Mouse (Mus musculus): ENCODE measurements around the gene Gprc5d. TPM values are rescaled to one million over a fixed set of nuclear protein-coding genes. Genes with fewer than 3 reads are reported as not detected.

Gprc5d gene
- polyA plus RNA-seq, 1 experiment from 2014 or later = 0.12 TPM

GRCm38 (mm10) chr6:135065236-135065957, 52.7 kb downstream of the Gprc5d start, which contains the start of gene Gprc5a:
Gprc5a (plus strand) TSS chr6:135065651.
- Histone ChIP-seq H3K9me3 (no peaks in the 10 kb centered on the region), H3K4me3 (replicated peaks) (peak within 1 kb of the TSS; percentile 44), H3K4me2 (replicated peaks) (peak within 1 kb of the TSS; percentile 73), H3K4me1 (replicated peaks) (peaks cover 21% of the 10 kb centered on the region), H3K36me3 (no peaks in the 10 kb centered on the region), H3K9ac (replicated peaks) (peak within 1 kb of the TSS; percentile 52; the same call in 1 of the 2 replicates), H3K27ac (no peak within 1 kb of the TSS), H3K27me3 (peaks cover 39% of the 10 kb centered on the region)
- WGBS = 1% methylated on average over 44 of the region's 44 CpGs
- peak; percentile 69; the same call in 1 of the 2 replicates for ATAC-seq

- Histone ChIP-seq H3K36me3 (no peaks in the 10 kb centered on the region), H3K4me3 (replicated peaks) (no peak overlapping the region), H3K27ac (no peak overlapping the region), H3K27me3 (peaks cover 39% of the 10 kb centered on the region), H3K4me1 (replicated peaks) (peaks cover 21% of the 10 kb centered on the region), H3K4me2 (replicated peaks) (no peak overlapping the region), H3K9me3 (no peaks in the 10 kb centered on the region), H3K9ac (replicated peaks) (no peak overlapping the region)
- WGBS = 59% methylated on average over 12 of the region's 12 CpGs
- ATAC-seq = no peak
These were observed 53.5 kb downstream of the Gprc5d start for GRCm38 (mm10) chr6:135064621-135065020.

GRCm38 (mm10) chr6:135060728-135061127, 57.4 kb downstream of the Gprc5d start:
- no peak overlapping the region for H3K4me3 ChIP-seq (replicated peaks)
- no peak overlapping the region for H3K4me2 ChIP-seq (replicated peaks)
- peaks cover 9% of the 10 kb centered on the region for H3K4me1 ChIP-seq (replicated peaks)
- H3K9ac ChIP-seq (replicated peaks) = no peak overlapping the region
- no peaks in the 10 kb centered on the region for H3K9me3 ChIP-seq
- no peaks in the 10 kb centered on the region for H3K36me3 ChIP-seq
- no peak for ATAC-seq
- 93% methylated on average over 4 of the region's 4 CpGs for WGBS
- H3K27me3 ChIP-seq = peaks cover 19% of the 10 kb centered on the region
- no peak overlapping the region for H3K27ac ChIP-seq

Other genes starting within 250 kb of the Gprc5d start
- 45.0 and 47.9 TPM in 2 replicates for gene Gpr19, start 219.7 kb downstream of the Gprc5d start, polyA plus RNA-seq (2015; fragmentation: Nextera tagmentation; extraction: Ambion mirVana)
- 33.8 and 35.1 TPM in 2 replicates for gene Cdkn1b, start 197.9 kb downstream of the Gprc5d start, polyA plus RNA-seq (2015; fragmentation: Nextera tagmentation; extraction: Ambion mirVana)
- 3.0 and 3.7 TPM in 2 replicates for gene Apold1, start 136.6 kb downstream of the Gprc5d start, polyA plus RNA-seq (2015; fragmentation: Nextera tagmentation; extraction: Ambion mirVana)
- 87.6 TPM in 2 replicates for gene Ddx47, start 106.7 kb downstream of the Gprc5d start, polyA plus RNA-seq (2015; fragmentation: Nextera tagmentation; extraction: Ambion mirVana)
- gene Gprc5a, start 52.6 kb downstream of the Gprc5d start, polyA plus RNA-seq (2015; fragmentation: Nextera tagmentation; extraction: Ambion mirVana) = 0.53 and 0.98 TPM in 2 replicates
- 67.0 and 74.1 TPM in 2 replicates for gene Fam234b, start 79.7 kb upstream of the Gprc5d start, polyA plus RNA-seq (2015; fragmentation: Nextera tagmentation; extraction: Ambion mirVana)
- gene Hebp1, start 79.7 kb upstream of the Gprc5d start, polyA plus RNA-seq (2015; fragmentation: Nextera tagmentation; extraction: Ambion mirVana) = 2.7 and 3.4 TPM in 2 replicates
- gene Gsg1, start 136.1 kb upstream of the Gprc5d start, polyA plus RNA-seq (2015; fragmentation: Nextera tagmentation; extraction: Ambion mirVana) = 0.20 and 0.23 TPM in 2 replicates
- not detected in 2 replicates for gene Pbp2, start 192.1 kb upstream of the Gprc5d start, polyA plus RNA-seq (2015; fragmentation: Nextera tagmentation; extraction: Ambion mirVana)
- gene Emp1, start 244.3 kb upstream of the Gprc5d start, polyA plus RNA-seq (2015; fragmentation: Nextera tagmentation; extraction: Ambion mirVana) = 6.7 and 9.2 TPM in 2 replicates

All from midbrain, embryonic 13.5 days (tissue).